Mouse (Mus musculus) hindbrain, embryonic 12.5 days (tissue): Measurements from ENCODE around the gene Gcsh. TPM values are rescaled to one million over a fixed set of nuclear protein-coding genes. Genes with fewer than 3 reads are reported as not detected.

Experiments
- ATAC-seq: fragments of 200-750 bp; cut with Nextera tagmentation; 2 replicates; pipeline ENCODE4 v1.8.0; 2017; ENCODE audit warnings: moderate TSS enrichment; ENCODE audit not compliant: low FRiP score
- H3K27ac ChIP-seq: fragments of 300-500 bp; sonication (generic); 2 replicates; pipeline ENCODE4 v1.5.1; 2016; ENCODE audit warnings: mild to moderate bottlenecking
- H3K27me3 ChIP-seq: fragments of 300-500 bp; sonication (generic); 2 replicates; pipeline ENCODE4 v1.6.1; 2016; ENCODE audit warnings: mild to moderate bottlenecking
- H3K36me3 ChIP-seq: fragments of 300-500 bp; sonication (generic); 2 replicates; pipeline ENCODE4 v1.6.1; 2016; ENCODE audit warnings: mild to moderate bottlenecking
- H3K4me1 ChIP-seq: fragments of 300-500 bp; sonication (generic); 2 replicates; pipeline ENCODE4 v1.6.1; 2016
- H3K4me2 ChIP-seq: fragments of 300-500 bp; sonication (generic); replicated peaks from 2 replicates; pipeline ENCODE4 v1.6.1; 2016; ENCODE audit warnings: mild to moderate bottlenecking
- H3K4me3 ChIP-seq: fragments of 300-500 bp; sonication (generic); 2 replicates; pipeline ENCODE4 v1.5.1; 2016; ENCODE audit warnings: mild to moderate bottlenecking
- H3K9ac ChIP-seq: fragments of 300-500 bp; sonication (generic); 2 replicates; pipeline ENCODE4 v1.6.1; 2016; ENCODE audit warnings: mild to moderate bottlenecking, moderate library complexity
- H3K9me3 ChIP-seq: fragments of 300-500 bp; sonication (generic); replicated peaks from 2 replicates; pipeline ENCODE4 v1.6.1; 2016; ENCODE audit warnings: mild to moderate bottlenecking
- WGBS: fragments of 180-500 bp; shearing (Covaris S2); methylation state at CpG from one replicate; pipeline ENCODE4 v1.1.7; 2016; 5-methylcytosine and 5-hydroxymethylcytosine counted together
- polyA plus RNA-seq: library from polyadenylated mRNA; unstranded; fragments of >200 nt; fragmentation: Nextera tagmentation; extraction: Ambion mirVana; gene quantifications from 2 replicates; pipeline ENCODE4 v1.2.1, GENCODE M21; 2016

Gene Gcsh
- 95.3 and 98.7 TPM in 2 replicates for polyA plus RNA-seq

GRCm38 (mm10) chr8:116993095-116993867 lies at the start of gene Gcsh:
Gene Gcsh (minus strand): TSS chr8:116993537.
- H3K4me2 ChIP-seq, result peak within 1 kb of the TSS; percentile 86
- peaks cover 13% of the 10 kb centered on the region for H3K4me1 ChIP-seq
- no peak within 1 kb of the TSS for H3K27ac ChIP-seq
- 0 out of 2 replicates have a peak, but pooled peaks cover under 1% of the 10 kb centered on the region for H3K36me3 ChIP-seq
- WGBS, result under 1% methylated on average over 56 of the region's 56 CpGs
- peak within 1 kb of the TSS; percentile 65 for H3K4me3 ChIP-seq
- H3K27me3 ChIP-seq, result 0 out of 2 replicates have a peak, but pooled peaks cover 3% of the 10 kb centered on the region
- H3K9me3 ChIP-seq, result no peaks in the 10 kb centered on the region
- peak; percentile 100 for ATAC-seq
- peak within 1 kb of the TSS; percentile 64 for H3K9ac ChIP-seq

DNA sequence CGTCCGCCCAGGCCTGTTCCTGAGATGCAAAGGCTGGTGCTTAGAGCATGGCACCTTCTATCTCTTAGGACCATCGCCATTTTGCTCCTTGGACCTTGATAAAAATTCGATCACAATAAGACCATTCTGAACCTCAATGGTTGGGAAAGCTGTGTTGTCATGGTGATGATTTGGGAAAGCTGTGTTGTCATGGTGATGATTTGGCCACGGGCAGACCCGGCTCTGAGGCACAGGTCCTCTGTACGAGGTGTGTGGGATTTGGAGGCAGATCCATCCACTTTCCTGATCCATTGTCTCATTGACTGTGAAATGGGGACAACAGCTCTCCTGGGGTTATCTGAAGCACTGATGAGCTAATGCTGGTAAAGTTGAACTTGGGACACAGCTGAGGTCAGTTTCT lies 46.5 kb upstream of the Gcsh start:
- Histone ChIP-seq H3K4me3 (no peak overlapping the region), H3K27me3 (no peaks in the 10 kb centered on the region), H3K27ac (no peak overlapping the region), H3K4me2 (no peak overlapping the region), H3K36me3 (no peaks in the 10 kb centered on the region), H3K9ac (no peak overlapping the region), H3K4me1 (0 out of 2 replicates have a peak, but pooled peaks cover 9% of the 10 kb centered on the region), H3K9me3 (no peaks in the 10 kb centered on the region)
- ATAC-seq, result no peak
- WGBS, result 56% methylated on average over 7 of the region's 7 CpGs

DNA sequence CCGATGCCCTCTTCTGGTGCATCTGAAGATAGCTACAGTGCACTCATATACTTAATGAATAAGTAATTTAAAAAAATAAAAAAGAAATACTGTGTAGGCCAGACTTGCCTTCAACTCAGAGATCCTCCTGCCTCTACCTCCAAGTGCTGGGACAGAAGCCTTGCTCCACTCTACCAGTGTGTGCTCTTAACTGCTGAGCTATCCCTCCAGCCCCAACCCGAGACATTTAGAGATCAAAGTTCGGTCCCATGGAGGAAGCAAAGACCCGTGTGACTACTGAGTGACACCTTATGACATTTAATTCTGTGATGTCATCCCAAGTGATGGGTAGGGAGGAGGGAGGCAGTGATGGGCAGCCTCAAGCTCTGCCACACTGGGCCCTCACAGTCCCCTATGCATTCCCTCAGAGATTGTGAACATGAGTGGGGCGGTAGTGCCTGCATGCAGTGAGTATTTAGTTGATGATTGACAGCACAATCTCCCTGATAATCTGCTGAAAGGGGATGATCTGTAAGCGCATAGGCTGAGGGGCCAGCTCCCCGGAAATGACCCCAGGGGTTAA lies 44.1 kb upstream of the Gcsh start:
- no peak for ATAC-seq
- H3K4me2 ChIP-seq, result no peak overlapping the region
- no peak overlapping the region for H3K9ac ChIP-seq
- 83% methylated on average over 7 of the region's 7 CpGs for WGBS
- H3K27me3 ChIP-seq, result no peaks in the 10 kb centered on the region
- H3K27ac ChIP-seq, result no peak overlapping the region
- no peaks in the 10 kb centered on the region for H3K9me3 ChIP-seq
- H3K4me3 ChIP-seq, result no peak overlapping the region
- 0 out of 2 replicates have a peak, but pooled peaks cover 9% of the 10 kb centered on the region for H3K4me1 ChIP-seq
- no peaks in the 10 kb centered on the region for H3K36me3 ChIP-seq

DNA sequence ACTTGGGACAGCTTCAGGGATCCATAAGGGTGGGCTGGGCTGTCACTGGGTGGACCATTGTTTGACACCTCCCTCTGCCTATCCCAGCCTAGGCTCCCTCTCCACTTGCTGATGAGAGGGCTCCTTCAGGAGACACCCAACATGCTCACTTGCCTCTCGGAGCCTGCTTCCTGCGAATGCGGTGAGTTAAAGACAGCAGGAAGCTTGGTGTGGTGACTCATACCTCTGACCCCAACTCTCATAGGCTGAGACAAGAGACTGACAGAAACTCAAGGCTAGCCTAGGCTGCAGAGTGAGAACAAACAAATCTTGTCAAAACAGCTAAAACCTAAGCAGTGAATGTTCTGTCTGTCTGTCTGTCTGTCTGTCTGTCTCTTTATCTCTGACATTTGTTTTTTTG lies 40.1 kb upstream of the Gcsh start:
- Histone ChIP-seq H3K4me3 (no peak overlapping the region), H3K9me3 (no peaks in the 10 kb centered on the region), H3K4me1 (no peaks in the 10 kb centered on the region), H3K27me3 (no peaks in the 10 kb centered on the region), H3K27ac (no peak overlapping the region), H3K4me2 (no peak overlapping the region), H3K9ac (no peak overlapping the region), H3K36me3 (no peaks in the 10 kb centered on the region)
- 87% methylated on average over 3 of the region's 3 CpGs for WGBS
- no peak for ATAC-seq

GRCm38 (mm10) chr8:117032609-117033008 lies 39.3 kb upstream of the Gcsh start:
- Histone ChIP-seq H3K4me2 (no peak overlapping the region), H3K36me3 (no peaks in the 10 kb centered on the region), H3K27me3 (no peaks in the 10 kb centered on the region), H3K4me3 (no peak overlapping the region), H3K27ac (no peak overlapping the region), H3K4me1 (no peaks in the 10 kb centered on the region), H3K9me3 (no peaks in the 10 kb centered on the region), H3K9ac (no peak overlapping the region)
- ATAC-seq, result no peak
- WGBS, result 83% methylated on average over 8 of the region's 8 CpGs

GRCm38 (mm10) chr8:117031476-117031875 lies 38.1 kb upstream of the Gcsh start:
- H3K4me3 ChIP-seq, result no peak overlapping the region
- ATAC-seq, result no peak
- H3K9ac ChIP-seq, result no peak overlapping the region
- H3K27ac ChIP-seq, result no peak overlapping the region
- no peaks in the 10 kb centered on the region for H3K9me3 ChIP-seq
- WGBS, result 67% methylated on average over 6 of the region's 6 CpGs
- no peaks in the 10 kb centered on the region for H3K4me1 ChIP-seq
- no peak overlapping the region for H3K4me2 ChIP-seq
- H3K36me3 ChIP-seq, result no peaks in the 10 kb centered on the region
- H3K27me3 ChIP-seq, result no peaks in the 10 kb centered on the region

GRCm38 (mm10) chr8:117028686-117029085 lies 35.3 kb upstream of the Gcsh start:
- 94% methylated on average over 10 of the region's 10 CpGs for whole genome bisulfite sequencing
- H3K9me3 ChIP-seq, result no peaks in the 10 kb centered on the region

DNA sequence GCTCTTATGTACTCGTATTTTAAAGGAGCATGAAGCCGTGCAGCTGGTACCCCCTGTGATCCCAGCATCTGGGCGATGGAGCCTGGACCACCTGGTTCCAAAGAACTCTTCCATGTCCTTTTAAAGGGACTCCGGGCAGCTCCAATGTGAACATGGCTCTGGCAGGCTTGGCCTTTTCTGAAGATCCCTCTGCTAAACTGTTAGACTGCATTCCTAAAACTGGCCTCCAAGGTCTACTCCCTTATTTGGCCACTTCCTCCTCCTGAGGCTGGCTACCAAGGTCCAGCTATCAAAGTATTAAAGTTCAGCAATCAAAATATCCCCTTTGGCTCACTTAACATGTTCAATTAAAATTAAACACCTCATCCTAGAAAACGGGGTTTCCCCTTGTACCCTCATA lies 34.3 kb upstream of the Gcsh start:
- Histone ChIP-seq H3K9me3 (no peaks in the 10 kb centered on the region), H3K4me3 (no peak overlapping the region), H3K27me3 (no peaks in the 10 kb centered on the region), H3K27ac (no peak overlapping the region), H3K9ac (no peak overlapping the region), H3K4me1 (no peaks in the 10 kb centered on the region), H3K36me3 (no peaks in the 10 kb centered on the region), H3K4me2 (no peak overlapping the region)
- 90% methylated on average over 5 of the region's 5 CpGs for WGBS
- no peak for ATAC-seq

More at GRCm38 (mm10) chr8:117028686-117029085, 35.3 kb upstream of the Gcsh start:
- no peak for ATAC-seq
- Histone ChIP-seq H3K36me3 (no peaks in the 10 kb centered on the region), H3K4me2 (no peak overlapping the region), H3K4me3 (no peak overlapping the region), H3K9ac (no peak overlapping the region), H3K27me3 (no peaks in the 10 kb centered on the region), H3K4me1 (no peaks in the 10 kb centered on the region), H3K27ac (no peak overlapping the region)

DNA sequence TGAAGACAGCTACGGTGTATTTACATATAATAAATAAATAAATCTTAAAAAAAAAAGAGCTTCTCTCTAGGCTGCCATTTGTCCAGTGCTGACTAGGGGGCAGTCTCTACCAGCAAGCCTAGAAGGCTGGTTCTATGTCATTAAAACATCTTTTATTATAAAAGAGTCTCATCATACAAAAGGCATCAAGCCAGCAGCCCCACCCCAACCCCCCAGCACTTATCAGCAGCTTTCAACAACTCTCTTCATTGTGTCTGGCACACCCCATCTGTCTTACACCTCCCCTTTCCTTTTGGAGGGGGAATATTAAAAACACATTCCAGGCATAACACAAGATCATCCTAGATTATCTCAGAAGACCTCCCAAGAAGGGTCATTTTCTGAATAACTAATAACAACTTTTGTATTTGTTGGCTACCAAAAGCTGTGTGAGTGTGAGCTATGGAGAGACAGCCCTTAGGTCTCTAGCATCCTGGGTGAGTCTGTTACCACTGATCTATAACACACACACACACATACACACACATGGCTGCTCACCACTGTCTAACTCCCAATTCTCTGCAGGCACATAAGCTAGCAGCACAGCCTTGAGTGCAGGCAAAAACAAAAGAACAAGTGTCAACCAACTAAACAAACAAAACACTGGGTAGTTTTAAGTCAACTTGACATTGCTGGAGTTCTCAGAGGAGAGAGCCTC lies 29.1 kb upstream of the Gcsh start:
- Histone ChIP-seq H3K36me3 (no peaks in the 10 kb centered on the region), H3K27ac (no peak overlapping the region), H3K4me2 (no peak overlapping the region), H3K4me3 (no peak overlapping the region), H3K9ac (no peak overlapping the region), H3K9me3 (no peaks in the 10 kb centered on the region), H3K4me1 (no peaks in the 10 kb centered on the region), H3K27me3 (no peaks in the 10 kb centered on the region)
- no peak for ATAC-seq
- 76% methylated on average over 1 of the region's 1 CpGs for WGBS

DNA sequence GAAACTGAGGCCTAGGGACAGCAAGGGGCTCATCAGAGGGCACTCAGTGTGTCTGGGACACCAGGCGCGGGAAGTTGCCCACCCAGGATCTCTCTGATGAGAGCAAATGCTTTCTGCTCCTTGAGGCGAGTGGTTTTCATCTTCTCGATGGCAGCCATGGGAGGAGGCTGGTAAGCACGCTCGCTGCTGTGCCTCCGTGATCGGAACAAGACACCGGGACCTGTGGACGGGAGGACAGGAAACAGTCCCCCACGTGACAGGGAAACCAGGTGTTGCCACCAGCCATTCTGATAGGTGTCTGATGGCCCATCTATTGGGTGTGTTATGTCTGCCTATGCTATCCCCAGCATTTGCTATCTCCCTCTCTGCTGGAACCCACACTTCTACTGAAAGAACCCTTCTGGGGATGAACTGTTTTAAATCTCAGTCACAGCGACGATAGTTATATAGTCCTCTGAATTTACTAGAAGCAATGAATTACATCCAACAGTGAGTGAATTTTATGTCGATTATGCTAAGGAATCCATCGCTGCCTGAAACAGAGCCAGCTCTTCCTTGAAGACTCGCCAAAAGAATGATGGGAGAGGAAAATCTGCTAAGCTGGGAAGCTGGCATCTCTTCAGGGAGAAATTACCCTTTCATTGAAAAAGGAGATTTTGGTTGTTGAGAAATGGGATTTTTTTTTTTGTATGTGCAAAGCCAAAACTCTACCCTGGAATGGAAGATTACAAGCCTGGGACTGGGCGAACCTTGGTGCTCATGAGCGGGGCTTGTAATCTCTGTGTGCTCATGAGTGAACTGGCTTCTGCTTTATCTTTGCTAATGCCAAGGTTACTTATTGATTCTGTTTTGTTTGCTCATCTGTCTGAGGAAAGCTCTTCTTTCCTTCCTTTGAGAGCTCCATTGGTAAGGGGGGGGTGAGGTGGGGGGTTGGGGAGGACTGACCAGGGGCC lies 26.3 kb upstream of the Gcsh start:
- no peak overlapping the region for H3K27ac ChIP-seq
- H3K27me3 ChIP-seq, result peaks cover 8% of the 10 kb centered on the region
- ATAC-seq, result no peak
- no peaks in the 10 kb centered on the region for H3K36me3 ChIP-seq
- H3K9ac ChIP-seq, result no peak overlapping the region
- H3K4me3 ChIP-seq, result no peak overlapping the region
- no peaks in the 10 kb centered on the region for H3K4me1 ChIP-seq
- H3K4me2 ChIP-seq, result no peak overlapping the region
- H3K9me3 ChIP-seq, result no peaks in the 10 kb centered on the region; the same call in 1 of the 2 replicates
- 86% methylated on average over 18 of the region's 18 CpGs for WGBS

DNA sequence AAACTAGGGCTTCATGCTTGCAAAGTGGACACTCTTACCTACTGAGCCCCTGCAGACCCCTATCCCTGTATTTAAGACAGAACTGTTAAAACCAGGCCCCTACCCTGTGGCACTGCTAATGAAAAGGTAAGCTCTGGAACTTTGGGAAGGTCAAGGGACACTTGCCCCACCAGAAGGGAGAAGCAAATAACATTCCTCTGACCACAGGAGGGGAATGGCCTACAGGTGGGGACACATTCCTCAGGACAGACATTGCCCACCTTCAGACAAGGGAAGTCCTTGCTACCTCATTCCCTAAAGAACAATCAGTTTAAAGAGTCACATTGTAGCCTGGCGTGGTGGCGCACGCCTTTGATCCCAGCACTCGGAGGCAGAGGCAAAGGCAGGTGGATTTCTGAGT lies 24.6 kb upstream of the Gcsh start:
- no peak for ATAC-seq
- no peaks in the 10 kb centered on the region; the same call in 1 of the 2 replicates for H3K9me3 ChIP-seq
- H3K4me2 ChIP-seq, result no peak overlapping the region
- H3K27me3 ChIP-seq, result peaks cover 8% of the 10 kb centered on the region
- no peak overlapping the region for H3K9ac ChIP-seq
- no peaks in the 10 kb centered on the region for H3K4me1 ChIP-seq
- 90% methylated on average over 4 of the region's 4 CpGs for WGBS
- H3K4me3 ChIP-seq, result no peak overlapping the region
- H3K36me3 ChIP-seq, result no peaks in the 10 kb centered on the region
- H3K27ac ChIP-seq, result no peak overlapping the region
